Mouse (Mus musculus) neural tube, embryonic 14.5 days (tissue): ENCODE measurements around the gene Sox2. TPM values are rescaled to one million over a fixed set of nuclear protein-coding genes. Genes with fewer than 3 reads are reported as not detected.

Experiments used
- ATAC-seq: fragments of 200-750 bp; cut with Nextera tagmentation; 2 replicates; pipeline ENCODE4 v1.8.0; 2017; ENCODE audit warnings: low read depth, mild to moderate bottlenecking, moderate TSS enrichment, moderate library complexity
- H3K27ac ChIP-seq: fragments of 300-500 bp; sonication (generic); 2 replicates; pipeline ENCODE4 v1.5.1; 2014; ENCODE audit warnings: low read depth, mild to moderate bottlenecking, control low read depth, low read length, moderate library complexity, mixed read lengths
- H3K27me3 ChIP-seq: fragments of 300-500 bp; sonication (generic); 2 replicates; pipeline ENCODE4 v1.6.1; 2014; ENCODE audit warnings: low read length; ENCODE audit not compliant: control insufficient read depth, insufficient read depth
- H3K36me3 ChIP-seq: fragments of 300-500 bp; sonication (generic); 2 replicates; pipeline ENCODE4 v1.6.1; 2014; ENCODE audit warnings: low read length, mixed read lengths; ENCODE audit not compliant: control insufficient read depth, insufficient read depth
- H3K4me1 ChIP-seq: fragments of 300-500 bp; sonication (generic); 2 replicates; pipeline ENCODE4 v1.6.1; 2014; ENCODE audit warnings: low read length; ENCODE audit not compliant: control insufficient read depth, insufficient read depth
- H3K4me2 ChIP-seq: fragments of 300-500 bp; sonication (generic); 2 replicates; pipeline ENCODE4 v1.6.1; 2014; ENCODE audit warnings: mild to moderate bottlenecking, low read depth, low read length, control low read depth
- H3K4me3 ChIP-seq: fragments of 300-500 bp; sonication (generic); 2 replicates; pipeline ENCODE4 v1.5.1; 2014; ENCODE audit warnings: low read depth, low read length, control low read depth, mixed read lengths
- H3K9ac ChIP-seq: fragments of 300-500 bp; sonication (generic); replicated peaks from 2 replicates; pipeline ENCODE4 v1.6.1; 2014; ENCODE audit warnings: low read depth, mild to moderate bottlenecking, control low read depth, low read length, mixed read lengths
- H3K9me3 ChIP-seq: fragments of 300-500 bp; sonication (generic); 2 replicates; pipeline ENCODE4 v1.6.1; 2016; ENCODE audit warnings: low read length; ENCODE audit not compliant: control insufficient read depth
- WGBS: fragments of 180-500 bp; shearing (Covaris S2); extraction: QIAGEN DNeasy Blood & Tissue Kit; methylation state at CpG from one replicate; pipeline ENCODE4 v1.1.7; 2014; 5-methylcytosine and 5-hydroxymethylcytosine counted together
- polyA plus RNA-seq: library from polyadenylated mRNA; unstranded; fragments of >200 nt; fragmentation: Nextera tagmentation; extraction: Ambion mirVana; gene quantifications from 2 replicates; pipeline ENCODE4 v1.2.1, GENCODE M21; 2014

Gene Sox2
- 12.2 and 18.2 TPM in 2 replicates for polyA plus RNA-seq

DNA sequence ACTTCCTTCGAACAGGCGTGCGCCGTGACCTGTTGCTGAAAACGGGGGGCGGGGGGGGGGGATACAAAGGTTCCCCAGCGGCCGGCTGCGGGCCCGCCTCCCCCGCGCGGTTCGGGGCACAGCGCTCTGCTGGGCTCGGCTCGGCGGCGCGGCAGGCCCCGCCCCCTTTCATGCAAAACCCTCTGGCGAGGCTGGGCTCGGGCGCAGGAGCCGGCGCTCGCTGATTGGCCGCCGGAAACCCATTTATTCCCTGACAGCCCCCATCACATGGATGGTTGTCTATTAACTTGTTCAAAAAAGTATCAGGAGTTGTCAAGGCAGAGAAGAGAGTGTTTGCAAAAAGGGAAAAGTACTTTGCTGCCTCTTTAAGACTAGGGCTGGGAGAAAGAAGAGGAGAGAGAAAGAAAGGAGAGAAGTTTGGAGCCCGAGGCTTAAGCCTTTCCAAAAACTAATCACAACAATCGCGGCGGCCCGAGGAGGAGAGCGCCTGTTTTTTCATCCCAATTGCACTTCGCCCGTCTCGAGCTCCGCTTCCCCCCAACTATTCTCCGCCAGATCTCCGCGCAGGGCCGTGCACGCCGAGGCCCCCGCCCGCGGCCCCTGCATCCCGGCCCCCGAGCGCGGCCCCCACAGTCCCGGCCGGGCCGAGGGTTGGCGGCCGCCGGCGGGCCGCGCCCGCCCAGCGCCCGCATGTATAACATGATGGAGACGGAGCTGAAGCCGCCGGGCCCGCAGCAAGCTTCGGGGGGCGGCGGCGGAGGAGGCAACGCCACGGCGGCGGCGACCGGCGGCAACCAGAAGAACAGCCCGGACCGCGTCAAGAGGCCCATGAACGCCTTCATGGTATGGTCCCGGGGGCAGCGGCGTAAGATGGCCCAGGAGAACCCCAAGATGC is at the start of gene Sox2:
TSS of gene Sox2 (plus strand) at position 680 of the 895 bp plus-strand sequence.
- Histone ChIP-seq H3K4me3 (peak within 1 kb of the TSS; percentile 44), H3K4me1 (peaks cover 15% of the 10 kb centered on the region), H3K36me3 (no peaks in the 10 kb centered on the region), H3K9ac (peak within 1 kb of the TSS; percentile 67), H3K27ac (peak within 1 kb of the TSS; percentile 86), H3K27me3 (peaks cover 17% of the 10 kb centered on the region), H3K4me2 (peak within 1 kb of the TSS; percentile 61), H3K9me3 (no peaks in the 10 kb centered on the region)
- under 1% methylated on average over 84 of the region's 86 CpGs for WGBS
- ATAC-seq = peak; percentile 88

DNA sequence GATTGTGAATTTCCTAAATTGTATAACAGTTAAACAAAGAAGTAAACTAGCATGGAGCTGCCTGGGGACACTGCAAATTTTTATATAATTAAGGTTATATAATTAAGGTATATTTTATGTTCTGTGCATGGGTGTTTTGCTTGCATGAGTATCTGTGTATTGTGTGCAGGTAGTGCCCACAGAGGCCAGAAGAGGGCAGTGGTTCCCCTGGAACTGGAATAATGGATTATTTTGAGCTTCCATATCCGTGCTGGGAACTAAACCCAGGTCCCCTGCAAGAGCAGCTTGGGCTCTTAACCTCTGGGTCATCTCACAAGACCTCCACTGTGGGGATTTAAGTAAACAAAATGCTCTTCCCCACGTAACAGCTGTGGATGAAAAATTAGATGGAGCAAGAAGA is 49.1 kb upstream of the Sox2 start:
- H3K4me2 ChIP-seq = no peak overlapping the region
- H3K27ac ChIP-seq = no peak overlapping the region
- no peaks in the 10 kb centered on the region for H3K9me3 ChIP-seq
- ATAC-seq = no peak
- H3K36me3 ChIP-seq = no peaks in the 10 kb centered on the region
- H3K4me3 ChIP-seq = no peak overlapping the region
- WGBS = 87% methylated on average over 2 of the region's 2 CpGs
- no peak overlapping the region for H3K9ac ChIP-seq
- no peaks in the 10 kb centered on the region for H3K4me1 ChIP-seq
- no peaks in the 10 kb centered on the region for H3K27me3 ChIP-seq

DNA sequence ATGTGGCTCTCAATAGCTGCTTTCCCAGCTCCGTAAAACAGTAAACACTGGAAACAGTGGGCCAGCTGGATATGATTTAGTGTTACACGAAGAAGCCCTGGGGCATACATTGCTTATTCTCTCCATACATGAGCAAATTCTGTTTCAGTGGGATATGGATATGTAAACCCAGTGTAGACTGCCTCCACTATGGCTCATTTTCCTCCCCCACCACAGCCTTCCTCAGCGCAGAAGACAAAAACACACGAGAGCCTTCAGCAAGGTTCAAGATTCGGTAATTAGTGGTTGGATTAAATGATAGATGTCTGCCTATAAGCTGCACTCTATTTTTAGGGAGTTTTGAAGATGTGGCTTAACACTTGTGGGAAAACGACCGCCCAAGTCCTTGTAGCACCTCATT is 36.1 kb upstream of the Sox2 start:
- no peak overlapping the region for H3K4me2 ChIP-seq
- H3K27ac ChIP-seq = no peak overlapping the region
- H3K36me3 ChIP-seq = no peaks in the 10 kb centered on the region
- H3K4me3 ChIP-seq = no peak overlapping the region
- H3K4me1 ChIP-seq = no peaks in the 10 kb centered on the region
- H3K27me3 ChIP-seq = no peaks in the 10 kb centered on the region
- WGBS = 86% methylated on average over 7 of the region's 7 CpGs
- no peak overlapping the region for H3K9ac ChIP-seq
- ATAC-seq = no peak
- H3K9me3 ChIP-seq = no peaks in the 10 kb centered on the region

DNA sequence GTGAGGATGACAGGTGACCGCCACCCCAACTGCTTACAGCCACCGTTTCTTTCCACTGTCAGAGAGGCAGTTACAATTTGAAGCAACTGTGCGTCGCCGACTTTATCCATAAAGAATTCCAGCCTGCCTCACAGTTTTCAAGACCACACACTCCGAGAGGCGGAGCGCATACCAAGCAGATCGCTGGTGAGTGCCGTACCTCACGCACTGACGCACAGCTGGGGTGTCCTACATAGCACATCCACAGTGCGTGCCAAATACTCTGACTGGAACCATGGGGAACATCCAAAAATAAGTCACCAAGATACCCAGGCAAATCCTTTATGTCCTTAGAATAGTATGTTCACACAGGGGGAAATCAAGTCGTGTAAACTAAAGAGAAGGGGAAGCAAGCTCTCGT is 34.7 kb upstream of the Sox2 start:
- H3K9ac ChIP-seq = no peak overlapping the region
- H3K9me3 ChIP-seq = no peaks in the 10 kb centered on the region
- H3K27me3 ChIP-seq = no peaks in the 10 kb centered on the region
- no peaks in the 10 kb centered on the region for H3K36me3 ChIP-seq
- WGBS = 70% methylated on average over 15 of the region's 15 CpGs
- no peaks in the 10 kb centered on the region for H3K4me1 ChIP-seq
- no peak overlapping the region for H3K4me3 ChIP-seq
- H3K27ac ChIP-seq = no peak overlapping the region
- ATAC-seq = no peak
- no peak overlapping the region for H3K4me2 ChIP-seq

DNA sequence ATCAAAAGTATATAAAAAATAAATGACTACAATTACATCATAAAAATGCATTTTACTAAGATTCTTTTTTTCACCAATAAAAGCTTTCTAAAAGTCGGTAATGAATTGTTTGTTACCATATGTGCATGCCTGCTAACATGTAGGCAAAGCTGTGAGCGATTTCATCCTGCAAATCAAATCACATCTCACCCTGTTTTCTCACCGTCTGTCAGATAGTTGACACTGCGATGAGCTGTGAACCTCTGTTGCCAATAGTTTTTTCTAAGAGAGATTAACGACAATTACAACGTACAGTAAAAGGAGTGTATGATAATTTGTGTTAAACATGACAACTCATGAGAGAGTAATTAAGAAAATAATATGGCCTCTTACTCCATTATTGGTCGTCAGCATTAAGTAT is 31.3 kb upstream of the Sox2 start:
- no peaks in the 10 kb centered on the region for H3K9me3 ChIP-seq
- ATAC-seq = no peak
- H3K4me2 ChIP-seq = no peak overlapping the region
- H3K4me1 ChIP-seq = no peaks in the 10 kb centered on the region
- H3K9ac ChIP-seq = no peak overlapping the region
- no peak overlapping the region for H3K27ac ChIP-seq
- H3K27me3 ChIP-seq = no peaks in the 10 kb centered on the region
- WGBS = 74% methylated on average over 7 of the region's 7 CpGs
- H3K36me3 ChIP-seq = no peaks in the 10 kb centered on the region
- no peak overlapping the region for H3K4me3 ChIP-seq

DNA sequence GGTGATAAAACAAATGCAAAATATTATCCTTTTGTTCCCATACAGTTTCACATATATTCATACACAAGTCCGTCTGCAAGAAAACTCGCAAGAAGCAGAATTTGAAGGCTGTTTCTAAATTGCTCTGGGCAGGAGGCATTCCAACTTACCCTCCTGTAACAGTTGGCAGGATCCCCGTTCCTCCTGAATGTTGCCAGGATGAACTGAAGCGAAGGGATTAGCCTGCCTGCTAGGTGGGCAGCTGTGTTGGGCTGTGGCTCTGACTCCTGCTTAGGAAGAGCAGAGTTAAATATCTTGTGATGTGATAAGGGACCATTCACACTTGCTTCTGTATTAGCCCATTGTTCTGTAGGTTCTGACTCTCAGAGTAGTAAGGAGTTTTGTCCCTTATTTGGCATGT is 30.1 kb upstream of the Sox2 start:
- Histone ChIP-seq H3K27me3 (no peaks in the 10 kb centered on the region), H3K36me3 (no peaks in the 10 kb centered on the region), H3K9me3 (no peaks in the 10 kb centered on the region), H3K9ac (no peak overlapping the region), H3K4me2 (no peak overlapping the region), H3K4me1 (no peaks in the 10 kb centered on the region), H3K4me3 (no peak overlapping the region), H3K27ac (no peak overlapping the region)
- WGBS = 85% methylated on average over 4 of the region's 4 CpGs
- ATAC-seq = no peak

DNA sequence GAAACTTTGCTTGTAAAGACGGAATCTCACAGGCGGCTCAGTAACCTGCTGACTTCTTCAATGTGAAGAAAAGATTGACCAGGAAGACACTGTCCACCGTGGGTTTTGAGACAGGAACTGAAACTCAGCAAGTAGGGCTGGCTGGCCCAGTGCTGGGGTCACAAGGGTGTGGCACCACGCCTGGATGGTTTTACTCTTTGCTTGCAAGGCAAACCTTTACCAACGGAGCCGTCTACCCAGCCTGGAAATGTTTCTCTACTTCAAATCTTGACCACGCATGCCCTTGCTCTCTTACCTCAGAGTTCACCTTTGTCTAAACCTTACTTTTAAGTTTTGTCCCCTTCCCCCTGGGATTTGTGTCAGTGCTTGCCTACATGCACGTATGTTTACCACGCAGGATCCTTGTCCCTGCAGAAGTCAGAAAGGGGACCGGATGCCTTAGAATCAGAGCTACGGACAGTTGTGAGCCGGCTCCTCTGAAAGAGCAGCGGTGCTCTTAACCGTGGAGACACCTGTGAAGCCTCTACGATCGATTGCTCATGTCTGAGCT is 25.4 kb upstream of the Sox2 start:
- no peak overlapping the region for H3K4me2 ChIP-seq
- H3K9ac ChIP-seq = no peak overlapping the region
- H3K4me3 ChIP-seq = no peak overlapping the region
- H3K36me3 ChIP-seq = no peaks in the 10 kb centered on the region
- WGBS = 96% methylated on average over 16 of the region's 16 CpGs
- no peaks in the 10 kb centered on the region for H3K9me3 ChIP-seq
- no peak overlapping the region for H3K27ac ChIP-seq
- ATAC-seq = no peak
- no peaks in the 10 kb centered on the region for H3K4me1 ChIP-seq
- no peaks in the 10 kb centered on the region for H3K27me3 ChIP-seq

DNA sequence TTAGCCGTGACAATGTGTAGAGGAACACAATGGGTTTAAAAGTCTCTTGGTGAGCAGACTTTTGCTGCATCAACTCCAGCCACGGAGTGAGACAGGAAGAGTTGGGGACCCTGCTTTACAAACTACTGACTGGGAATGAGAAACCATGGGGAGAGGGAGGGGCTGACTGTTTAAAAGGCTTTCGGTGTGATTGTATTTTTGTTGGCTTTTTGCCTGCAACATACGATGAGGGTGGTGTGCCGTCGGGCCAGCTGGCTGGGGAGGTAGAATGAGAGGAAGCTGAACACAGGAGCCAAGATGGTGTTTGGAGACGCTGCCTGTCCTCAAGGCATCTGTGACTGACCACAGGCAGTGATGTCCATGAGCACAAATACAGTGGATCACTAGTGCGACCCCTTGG is 23.7 kb upstream of the Sox2 start:
- 62% methylated on average over 8 of the region's 8 CpGs for WGBS
- no peak overlapping the region for H3K27ac ChIP-seq
- no peak for ATAC-seq
- H3K4me2 ChIP-seq = no peak overlapping the region
- H3K36me3 ChIP-seq = no peaks in the 10 kb centered on the region
- no peaks in the 10 kb centered on the region for H3K4me1 ChIP-seq
- no peaks in the 10 kb centered on the region for H3K27me3 ChIP-seq
- H3K4me3 ChIP-seq = no peak overlapping the region
- H3K9me3 ChIP-seq = no peaks in the 10 kb centered on the region
- H3K9ac ChIP-seq = no peak overlapping the region

DNA sequence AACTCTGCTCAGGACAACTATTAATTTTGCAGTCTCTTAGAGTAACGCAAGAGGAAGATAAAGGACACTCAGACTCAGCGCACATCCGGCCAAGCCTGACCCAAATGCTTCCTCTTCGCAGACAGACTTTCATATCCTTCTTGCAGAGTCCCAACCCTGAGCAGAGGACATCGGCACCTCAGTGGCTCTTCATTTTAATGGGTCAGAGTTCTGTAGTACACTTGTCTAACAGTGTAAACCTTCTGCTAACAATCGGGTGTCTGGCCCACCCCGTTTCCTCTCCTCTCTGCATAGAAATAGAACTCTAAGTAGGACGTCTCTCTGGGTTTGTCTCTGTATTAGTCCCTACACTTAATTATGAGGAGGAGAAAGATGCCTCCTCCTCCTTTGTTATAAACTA is 20.2 kb upstream of the Sox2 start:
- Histone ChIP-seq H3K27me3 (no peaks in the 10 kb centered on the region), H3K4me1 (no peaks in the 10 kb centered on the region), H3K27ac (no peak overlapping the region), H3K4me2 (no peak overlapping the region), H3K4me3 (no peak overlapping the region), H3K9ac (no peak overlapping the region), H3K36me3 (no peaks in the 10 kb centered on the region), H3K9me3 (no peaks in the 10 kb centered on the region)
- WGBS = 64% methylated on average over 8 of the region's 8 CpGs
- no peak for ATAC-seq
